Mouse (Mus musculus) frontal cortex, adult (tissue): ENCODE measurements around the gene Slx4ip.
A peak's percentile ranks its signal among the peaks of the same experiment; 100 is the strongest.

Experiments used
- ATAC-seq: cut with Nextera tagmentation; 2 replicates; pipeline ENCODE4 v1.9.2; 2017; ENCODE audit warnings: mild to moderate bottlenecking, moderate library complexity, mixed read lengths; ENCODE audit not compliant: low TSS enrichment

Slx4ip gene

DNA sequence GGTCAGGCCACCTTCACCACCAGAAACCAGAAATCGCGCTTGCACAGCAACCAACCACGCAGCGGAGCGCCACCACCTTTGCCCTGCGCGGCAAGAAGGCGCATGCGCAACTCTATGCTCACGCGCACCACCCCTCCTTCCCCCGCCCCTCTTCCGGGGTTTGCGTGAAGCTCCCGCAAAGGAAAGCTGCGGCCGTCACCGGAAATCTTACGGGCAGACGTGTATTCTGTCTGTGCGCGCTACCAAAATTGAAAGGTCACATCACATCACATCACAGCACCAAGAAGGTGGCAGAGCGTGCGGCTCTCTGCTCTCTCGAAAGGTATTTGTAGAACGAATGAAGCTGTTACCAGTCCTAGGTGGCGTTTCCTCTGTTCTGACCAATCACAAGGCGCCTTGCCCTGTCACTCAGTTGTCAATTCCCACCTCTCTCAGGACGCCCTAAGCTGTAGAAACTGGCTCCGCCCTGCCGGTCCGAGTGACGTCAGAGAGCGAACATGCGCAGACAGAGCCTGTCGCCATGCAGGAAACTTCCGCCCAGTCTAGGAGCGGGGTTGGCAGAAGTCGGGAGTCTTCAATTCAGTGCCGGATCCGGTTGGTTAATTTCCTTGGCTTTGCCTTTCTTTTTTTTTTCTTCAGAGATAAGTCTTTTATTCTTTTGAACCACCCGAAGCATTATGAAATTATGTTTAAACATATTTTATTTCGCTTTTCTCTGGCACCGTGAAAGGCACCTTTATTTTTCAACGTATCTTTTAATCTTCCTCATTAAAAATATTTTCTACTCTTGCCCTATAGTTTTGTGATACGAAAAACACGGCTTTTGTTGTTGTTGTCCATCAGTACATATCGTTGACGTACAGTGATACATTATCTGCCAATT, at the start of gene Slx4ip, which contains the start of the genes AL731706.1 and Mkks:
TSS of gene Slx4ip (plus strand) at position 151 of the 883 bp plus-strand sequence.
TSS of gene AL731706.1 (minus strand) at position 322 of the 883 bp plus-strand sequence.
TSS of gene Mkks (minus strand) at position 322 of the 883 bp plus-strand sequence.
- peak; percentile 87 for ATAC-seq

DNA sequence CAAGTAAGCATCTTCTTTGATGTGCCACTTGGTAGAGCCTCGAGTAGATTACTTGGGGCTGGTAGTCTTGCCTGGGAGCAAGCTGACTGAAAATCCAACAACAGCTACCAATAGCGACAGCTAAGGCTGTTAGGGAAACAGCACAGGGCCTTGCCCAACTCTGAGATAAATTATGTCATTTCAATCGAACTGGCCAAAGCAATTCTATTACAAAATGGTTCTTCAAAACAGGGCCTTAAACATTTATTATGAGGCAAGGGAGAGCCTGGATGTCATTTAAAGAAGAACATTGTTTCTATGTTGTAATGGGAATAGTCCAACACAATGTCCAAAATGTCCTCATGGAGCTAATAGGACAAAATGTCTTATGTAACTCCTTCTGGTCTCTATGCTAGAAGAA, 40.7 kb upstream of the Slx4ip start:
- no peak for ATAC-seq

DNA sequence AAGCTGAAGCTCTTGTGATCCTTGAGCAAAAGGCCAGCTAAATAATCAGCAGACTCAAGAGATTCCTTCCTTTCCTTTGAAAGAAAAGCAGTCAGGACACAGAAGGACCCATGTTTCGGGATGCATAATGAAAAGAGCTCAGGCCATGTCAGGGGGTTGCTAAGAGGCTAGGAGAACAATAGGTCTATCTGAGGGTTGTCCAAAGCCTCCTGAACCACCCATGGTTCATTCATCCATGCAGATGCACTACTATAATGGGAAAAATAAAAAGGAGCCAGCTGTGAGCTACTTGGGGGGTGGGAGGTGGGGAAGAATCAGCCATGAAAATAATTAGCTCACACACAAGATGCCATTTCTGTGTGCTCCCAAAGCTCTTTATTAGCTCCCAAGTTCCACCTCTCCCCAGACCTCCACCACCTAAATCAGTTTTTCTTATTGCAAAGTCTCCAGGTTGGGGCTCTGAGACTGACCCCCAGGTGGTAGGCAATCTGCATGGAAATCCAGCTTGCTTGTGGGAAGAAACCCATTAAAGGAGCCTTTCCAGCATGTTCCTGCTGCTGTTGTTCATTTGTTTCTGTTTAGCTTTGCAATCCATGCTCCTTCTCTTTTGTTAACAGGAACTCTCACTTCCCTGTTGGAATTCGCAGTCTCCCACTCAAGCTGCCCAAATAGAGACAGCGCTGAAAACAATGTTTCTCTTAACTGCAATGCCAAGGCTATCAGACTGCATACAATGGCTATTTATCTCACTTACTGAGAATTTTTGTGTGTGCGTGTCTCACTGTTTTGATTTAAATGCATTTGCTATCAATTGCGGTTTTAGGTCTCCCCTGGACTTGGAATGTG, 36.3 kb upstream of the Slx4ip start:
- ATAC-seq = peak; percentile 59; the same call in 1 of the 2 replicates

- no peak for ATAC-seq
These were observed 5.4 kb upstream of the Slx4ip start, which contains the start of gene AL731706.2 for GRCm38 (mm10) chr2:136885579-136885978. Gene AL731706.2, minus strand, starts transcription at chr2:136885679.

GRCm38 (mm10) chr2:136886846-136887245, 4.2 kb upstream of the Slx4ip start:
- ATAC-seq = no peak

DNA sequence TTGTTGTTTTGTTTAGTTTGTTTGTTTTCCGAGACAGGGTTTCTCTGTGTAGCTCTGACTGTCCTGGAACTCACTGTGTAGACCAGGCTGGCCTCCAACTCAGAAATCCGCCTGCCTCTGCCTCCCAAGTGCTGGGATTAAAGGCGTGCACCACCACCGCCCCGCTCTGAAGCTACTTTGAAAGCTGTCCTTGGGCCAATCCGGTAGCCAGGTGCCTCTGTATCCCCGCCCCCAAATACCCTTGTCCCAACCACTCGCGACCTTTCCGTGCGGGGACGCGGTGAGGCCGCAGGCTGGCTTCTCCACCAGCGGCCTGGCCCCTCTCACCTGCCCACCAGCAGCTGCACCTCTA, 326 bp upstream of the Slx4ip start:
- ATAC-seq = peak; percentile 29

DNA sequence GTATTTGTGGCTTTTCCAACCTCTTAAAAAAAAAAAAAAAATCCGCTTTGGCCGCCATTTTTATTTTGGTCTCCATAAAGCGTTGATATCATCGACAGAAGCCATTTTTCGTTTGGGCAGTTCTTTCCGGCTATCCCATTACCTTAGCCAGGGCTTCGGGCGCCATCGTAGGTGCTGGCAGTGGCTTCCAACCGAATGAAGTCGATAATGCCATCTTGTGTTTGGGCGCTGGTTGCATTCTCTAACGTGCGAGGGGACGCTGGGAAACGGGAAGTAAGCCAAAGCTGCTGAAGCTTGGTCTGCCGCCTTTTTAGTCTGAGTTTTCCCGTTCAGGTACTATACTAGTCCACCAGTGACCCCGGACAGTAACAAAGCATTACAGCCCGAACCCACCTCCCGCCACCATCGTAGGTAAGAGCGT, 943 bp downstream of the Slx4ip start:
- ATAC-seq = peak; percentile 85

- no peak for ATAC-seq
These were observed 3.5 kb downstream of the Slx4ip start for GRCm38 (mm10) chr2:136894494-136894893.

GRCm38 (mm10) chr2:136896131-136896530, 5.1 kb downstream of the Slx4ip start:
- no peak for ATAC-seq

DNA sequence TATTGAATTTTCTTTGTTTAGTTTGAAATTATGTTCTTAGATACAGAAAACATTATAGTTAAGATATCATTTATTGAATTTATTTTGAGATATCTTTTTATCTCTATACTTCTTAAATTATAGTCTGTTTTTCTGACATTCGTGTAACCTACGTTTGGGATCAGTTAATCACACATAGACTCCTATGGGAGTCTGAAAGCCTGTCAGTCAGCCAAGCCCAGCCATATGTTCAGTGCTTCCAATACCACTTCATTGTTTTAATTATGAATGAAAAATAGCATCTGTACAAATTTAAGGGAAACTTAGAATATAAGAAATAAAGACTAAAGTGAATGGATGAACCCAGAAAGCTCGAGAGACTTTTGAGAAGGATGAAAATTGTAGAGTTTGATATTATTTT, 17.6 kb downstream of the Slx4ip start:
- no peak for ATAC-seq

- ATAC-seq = no peak
These were observed 18.3 kb downstream of the Slx4ip start for GRCm38 (mm10) chr2:136909298-136909697.

- no peak for ATAC-seq
These were observed 21.0 kb downstream of the Slx4ip start for GRCm38 (mm10) chr2:136911958-136912411.

GRCm38 (mm10) chr2:136913021-136913420, 22.0 kb downstream of the Slx4ip start:
- ATAC-seq = no peak

DNA sequence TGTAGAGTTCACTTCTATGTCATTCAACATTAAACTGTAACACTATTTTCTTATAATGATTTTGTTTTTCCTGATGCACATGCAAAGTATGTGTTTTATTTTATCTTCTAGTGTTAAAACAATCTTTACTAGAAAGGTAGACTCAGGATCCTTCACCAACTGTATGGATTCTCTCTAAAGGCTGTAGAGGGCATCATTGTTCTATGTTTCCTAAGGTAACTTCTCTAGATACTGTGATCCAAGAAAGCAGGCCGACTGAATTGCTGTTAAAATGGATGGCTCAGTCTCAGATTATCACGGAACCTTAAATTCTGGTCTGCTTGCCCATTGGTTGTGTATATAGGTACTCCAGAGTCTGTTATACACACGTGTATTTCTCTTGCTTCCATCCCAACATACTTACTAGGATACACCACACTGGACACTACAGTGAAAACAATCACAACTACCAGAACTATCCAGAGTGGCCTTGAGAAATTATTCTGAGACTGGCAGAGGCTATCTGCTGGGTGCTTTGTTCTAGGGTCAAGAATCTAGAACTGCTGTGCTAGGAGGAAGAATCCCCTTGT, 23.4 kb downstream of the Slx4ip start:
- ATAC-seq = peak; percentile 97

DNA sequence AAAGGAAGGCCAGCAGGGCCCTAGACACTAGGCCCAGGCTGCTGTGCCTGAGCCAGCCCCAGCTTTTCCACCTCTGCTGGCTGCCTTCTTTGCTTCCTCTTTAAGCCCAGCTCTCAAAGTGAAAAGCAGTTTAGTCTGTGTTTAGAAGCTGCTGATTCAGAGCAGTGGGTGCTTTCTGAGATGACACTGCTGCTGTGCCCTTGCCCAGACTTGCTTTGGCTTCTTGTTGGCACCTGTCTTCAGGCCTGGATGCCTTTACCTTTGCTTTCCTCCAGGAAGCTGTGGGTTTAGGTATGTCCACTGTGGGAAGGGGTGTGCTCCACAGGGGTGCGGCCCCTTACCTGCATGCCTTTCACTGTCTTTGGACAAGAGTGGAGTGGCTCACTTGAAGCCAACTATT, 28.4 kb downstream of the Slx4ip start:
- ATAC-seq = peak; percentile 61; the same call in 1 of the 2 replicates

- no peak for ATAC-seq
These were observed 29.4 kb downstream of the Slx4ip start for GRCm38 (mm10) chr2:136920257-136920993.

DNA sequence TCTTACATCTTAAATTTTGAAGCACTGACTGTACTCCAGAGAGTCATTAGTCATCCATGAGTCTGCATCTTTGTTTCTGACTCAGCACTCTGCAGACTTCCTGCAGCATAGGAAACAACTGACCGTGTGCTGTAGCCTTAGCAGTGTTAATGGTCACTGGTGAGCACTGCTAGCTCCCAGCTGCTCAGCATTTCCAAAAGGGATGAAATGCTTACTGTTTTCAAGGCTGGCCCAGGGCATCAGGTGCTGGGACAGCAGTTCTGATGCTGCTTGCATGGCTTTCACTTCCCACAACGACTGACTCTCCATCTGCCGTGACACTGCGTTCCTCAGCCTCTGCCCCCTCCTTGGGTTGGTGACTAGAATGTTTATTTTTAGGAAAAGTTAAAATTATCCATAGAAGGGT, 30.0 kb downstream of the Slx4ip start:
- ATAC-seq = peak; percentile 94

- no peak for ATAC-seq
These were observed 45.6 kb downstream of the Slx4ip start for GRCm38 (mm10) chr2:136936391-136937288.

GRCm38 (mm10) chr2:136938249-136938648, 47.2 kb downstream of the Slx4ip start:
- peak; percentile 74; the same call in 1 of the 2 replicates for ATAC-seq

- no peak for ATAC-seq
These were observed 55.3 kb downstream of the Slx4ip start for GRCm38 (mm10) chr2:136946297-136946696.
